Mouse (Mus musculus): Measurements from ENCODE around the gene Mgme1. TPM values are rescaled to one million over a fixed set of nuclear protein-coding genes. Genes with fewer than 3 reads are reported as not detected.

Gene Mgme1
- total RNA-seq, 2 experiments from 2014 or later, result 16.5 to 17.1 TPM

DNA sequence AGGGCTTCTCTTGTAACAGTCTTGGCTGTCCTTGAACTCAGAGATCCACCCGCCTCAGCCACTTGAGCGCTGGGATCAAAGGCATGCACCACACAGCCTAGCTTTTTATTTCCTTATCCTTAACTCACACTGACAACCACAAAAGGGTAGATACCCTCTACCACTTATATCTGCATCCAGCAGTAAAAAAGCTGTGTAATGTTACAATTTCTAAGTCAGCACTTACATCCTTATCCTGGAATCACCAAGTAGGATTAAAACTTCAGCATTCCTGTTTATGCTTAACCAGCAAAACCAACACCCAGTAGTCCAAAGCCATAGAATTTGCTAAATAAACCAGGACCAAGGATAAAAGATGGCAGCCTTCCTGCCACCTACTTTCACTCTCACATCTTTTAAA lies 7.6 kb upstream of the Mgme1 start:
- DNase-seq (ENCODE audit: low spot score in 2 of 2), result no peak

DNA sequence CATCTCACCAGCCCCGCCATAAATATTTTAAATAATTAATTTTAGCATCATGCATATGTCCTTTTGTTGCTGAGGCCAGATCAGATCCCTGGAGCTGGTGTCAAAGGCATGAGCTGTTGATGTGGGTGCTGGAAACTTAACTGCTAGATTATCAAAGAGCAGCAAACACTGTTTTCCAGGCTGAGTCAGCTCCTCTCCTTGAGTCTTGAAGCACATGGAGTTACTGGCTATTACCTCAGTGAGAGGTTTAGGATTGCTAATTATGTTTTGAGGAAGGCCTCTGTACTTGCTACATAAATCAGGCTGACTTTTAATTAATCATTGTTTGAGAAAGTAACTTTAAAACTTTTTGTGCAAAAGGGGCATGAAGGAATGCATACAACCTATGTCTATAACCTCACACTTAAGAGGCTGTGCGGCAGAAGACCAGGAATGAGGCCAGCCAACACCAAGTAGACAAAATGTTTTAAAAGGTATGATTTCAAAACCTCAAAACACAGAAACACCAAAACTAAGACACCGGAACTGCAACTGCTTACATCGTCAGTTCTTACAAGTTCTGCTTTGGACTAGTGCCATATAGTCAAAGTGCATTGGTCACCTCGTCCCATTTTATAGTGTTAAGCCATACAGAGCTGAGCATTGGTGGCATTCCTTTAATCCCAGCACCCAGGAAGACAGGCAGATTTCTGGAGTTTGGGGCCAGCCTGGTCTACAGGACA lies 5.9 kb upstream of the Mgme1 start:
- no peak for DNase-seq (ENCODE audit: low spot score in 2 of 2)

DNA sequence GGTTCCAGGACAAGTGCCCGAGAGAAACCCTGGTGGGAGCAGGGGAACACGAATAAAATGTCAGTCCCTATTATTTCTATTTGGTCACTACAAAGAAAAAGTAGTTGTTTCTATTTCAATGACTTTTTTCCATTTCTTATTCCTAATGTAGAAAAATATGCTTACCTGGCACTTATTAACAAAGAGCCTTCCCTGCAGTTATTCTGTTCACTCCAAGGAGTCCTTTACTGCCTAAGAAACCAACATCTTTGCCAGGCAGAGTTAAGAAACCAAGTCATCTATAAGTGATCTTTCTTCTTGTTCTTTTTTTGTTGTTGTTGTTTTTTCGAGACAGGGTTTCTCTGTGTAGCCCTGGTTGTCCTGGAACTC lies 5.4 kb upstream of the Mgme1 start:
- no peak for DNase-seq (ENCODE audit: low spot score in 2 of 2)

DNA sequence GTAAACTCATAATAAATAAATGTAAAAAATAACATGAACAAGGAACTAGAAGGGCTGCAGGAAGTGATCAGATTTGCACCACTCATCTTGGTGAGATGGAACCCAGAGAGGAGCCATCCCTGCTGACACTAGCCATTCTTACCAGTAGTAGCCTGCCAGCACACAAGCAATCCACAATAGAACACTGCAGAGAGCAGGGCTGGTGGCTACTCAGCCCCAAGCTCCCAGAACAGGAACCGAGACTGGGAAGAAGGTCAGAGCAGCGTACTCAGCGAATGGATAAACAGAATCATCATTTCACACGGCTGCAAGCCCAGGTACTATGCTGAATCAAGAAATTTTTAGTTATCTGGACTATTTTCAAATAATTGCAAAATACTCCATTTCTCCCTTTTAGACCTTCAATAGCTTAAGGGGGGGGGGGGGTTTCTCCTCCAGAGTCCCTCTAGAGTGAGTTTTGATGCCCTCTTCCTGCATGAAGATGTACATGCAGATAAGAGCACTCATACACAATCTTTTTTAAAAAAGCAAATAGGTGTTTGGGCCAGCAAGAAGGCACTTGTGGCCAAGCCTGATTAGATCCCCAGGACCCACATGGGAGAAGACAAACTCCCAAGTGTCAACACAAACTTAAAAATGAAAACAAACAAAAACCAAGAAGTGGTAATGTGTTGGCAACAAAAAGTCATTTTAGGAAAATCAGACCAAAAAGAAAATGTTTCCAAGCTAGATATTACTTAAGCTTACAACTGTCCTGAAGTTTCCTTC lies 4.4 kb upstream of the Mgme1 start:
- no peak for DNase-seq (ENCODE audit: low spot score in 2 of 2)

DNA sequence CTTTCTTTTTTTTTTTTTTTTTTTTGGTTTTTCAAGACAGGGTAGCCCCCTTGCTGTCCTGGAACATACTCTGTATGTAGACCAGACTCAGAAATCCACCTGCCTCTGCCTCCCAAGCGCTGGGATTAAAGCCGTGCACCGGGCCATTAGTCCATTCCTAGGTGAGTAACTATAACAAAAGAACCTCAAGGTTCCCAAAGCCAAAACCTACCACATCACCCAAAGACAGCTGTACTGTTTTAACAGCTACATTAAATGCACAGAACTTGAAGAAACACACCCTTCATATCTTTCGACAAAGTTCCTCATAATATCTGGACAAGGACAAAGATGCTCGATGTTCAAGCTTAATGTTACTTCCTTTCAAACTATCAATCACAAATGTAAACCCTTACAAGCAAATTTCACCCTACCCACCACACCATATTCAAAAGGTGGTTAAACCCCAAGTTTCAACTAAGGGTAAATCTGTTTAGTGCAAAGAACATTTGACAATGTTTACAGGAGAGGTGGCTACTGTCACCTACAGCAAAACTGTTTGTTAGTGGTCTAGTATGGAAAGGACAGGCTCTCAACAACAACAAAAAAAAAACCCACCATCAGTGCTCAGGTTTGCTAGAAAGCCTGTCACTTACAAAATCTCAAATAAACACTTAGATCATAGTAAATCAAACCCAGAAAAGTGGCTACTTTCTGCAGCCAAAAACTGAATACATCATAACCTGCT lies 3.3 kb upstream of the Mgme1 start:
- DNase-seq (ENCODE audit: low spot score in 2 of 2), result no peak

DNA sequence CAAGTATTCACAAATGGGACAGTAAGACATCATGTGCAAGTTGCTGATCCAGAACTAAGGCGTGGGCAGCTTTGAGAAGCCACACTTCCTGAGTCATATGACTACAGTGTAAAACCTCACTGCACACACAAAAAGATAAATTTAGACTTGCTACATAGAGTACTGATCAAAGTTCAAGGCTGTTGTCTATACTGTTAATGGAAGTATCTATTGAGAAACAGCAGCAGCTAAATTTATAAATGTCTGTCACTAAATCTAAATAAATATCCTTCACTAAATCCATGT lies 2.8 kb upstream of the Mgme1 start:
- DNase-seq (ENCODE audit: low spot score in 2 of 2), result no peak

DNA sequence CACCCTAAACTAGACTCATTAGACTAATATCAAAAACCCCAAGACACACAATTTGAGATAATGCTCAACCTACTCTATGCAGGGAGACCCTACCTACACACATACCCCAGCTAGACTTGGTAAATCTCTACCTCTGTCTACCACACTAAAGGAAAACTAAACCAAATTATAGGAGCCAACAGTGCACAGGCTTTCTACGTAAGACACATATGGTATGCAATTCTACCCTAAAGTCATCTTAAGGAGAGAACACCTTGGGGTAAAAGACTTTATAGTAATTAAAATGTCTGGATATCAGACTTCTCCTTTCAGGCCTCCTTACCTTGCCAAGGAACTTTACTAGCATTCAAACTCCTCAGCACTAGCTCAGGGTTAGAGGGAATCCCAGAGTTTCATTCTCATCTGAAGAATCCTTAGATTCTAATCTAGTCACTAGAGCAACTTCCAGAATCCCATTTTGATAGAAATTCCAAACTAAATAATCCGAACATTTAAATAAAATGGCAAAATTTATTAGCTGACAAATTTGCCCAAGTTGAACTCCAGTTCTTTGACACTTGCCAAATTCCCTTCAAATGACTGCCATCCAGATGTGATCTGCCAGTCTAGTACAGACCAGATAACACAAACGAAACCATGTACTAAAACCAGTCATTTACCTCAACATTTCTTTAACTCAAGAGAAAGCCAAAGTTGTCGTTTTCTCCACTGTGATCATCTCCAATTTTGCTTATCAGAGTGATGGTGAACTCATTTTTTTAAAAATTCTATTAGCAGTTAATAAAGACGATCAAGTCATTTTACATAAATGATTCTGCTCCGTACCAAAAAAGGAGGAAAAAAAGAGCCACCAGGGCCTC lies 1.8 kb upstream of the Mgme1 start:
- DNase-seq (ENCODE audit: low spot score in 2 of 2), result no peak

DNA sequence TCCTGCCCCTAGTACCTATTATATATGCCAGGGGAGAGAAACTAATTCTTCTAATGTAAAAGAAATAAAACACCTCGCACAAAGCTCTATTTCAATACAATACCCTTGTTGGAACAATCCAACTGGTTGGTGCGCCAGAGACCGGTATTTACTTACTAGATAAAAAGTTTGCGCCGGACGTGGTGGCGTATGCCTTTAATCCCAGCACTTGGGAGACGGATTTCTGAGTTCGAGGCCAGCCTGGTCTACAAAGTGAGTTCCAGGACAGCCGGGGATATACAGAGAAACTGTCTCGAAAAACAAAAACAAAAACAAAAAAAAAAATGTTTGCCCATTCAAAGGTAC lies 1.2 kb upstream of the Mgme1 start:
- no peak for DNase-seq (ENCODE audit: low spot score in 2 of 2)

DNA sequence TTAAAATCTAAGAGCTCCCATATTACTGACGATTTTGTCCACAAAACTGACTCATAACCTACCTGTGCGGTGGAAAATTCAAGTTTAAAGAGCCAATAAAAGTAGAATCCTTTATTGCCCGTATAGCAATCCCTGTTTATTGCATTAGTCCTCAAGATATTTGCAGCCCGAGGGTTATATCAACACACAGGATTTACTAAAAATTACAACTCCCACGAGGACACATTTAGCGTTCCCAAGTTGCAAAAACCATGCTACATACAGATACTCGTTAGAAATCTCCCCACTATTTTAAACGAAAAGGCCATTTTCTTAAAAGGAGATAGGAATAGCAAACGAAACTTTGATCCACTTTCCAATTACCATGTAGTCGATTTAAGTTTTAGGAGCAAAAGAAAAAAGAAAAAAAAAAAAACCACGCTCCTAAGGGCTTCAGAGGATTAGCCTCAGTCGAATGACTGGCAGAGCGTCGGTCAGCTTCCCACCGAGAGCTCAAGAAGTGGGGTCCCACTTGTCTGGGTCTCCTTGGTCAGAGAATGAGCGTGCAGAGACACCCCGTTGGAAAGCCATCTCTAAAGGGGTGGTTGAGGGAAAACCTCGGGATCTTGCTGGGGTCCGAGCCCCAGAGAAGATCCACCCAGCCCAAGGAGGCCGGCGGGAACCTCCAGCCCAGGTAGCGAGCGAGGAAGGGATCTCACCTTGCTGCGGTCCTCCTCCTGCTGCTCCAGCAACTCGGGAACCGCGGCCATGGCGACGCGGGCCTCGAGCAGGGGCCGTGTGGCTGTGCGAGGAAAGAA lies 586 bp upstream of the Mgme1 start:
- no peak for DNase-seq (ENCODE audit: low spot score in 2 of 2)

DNA sequence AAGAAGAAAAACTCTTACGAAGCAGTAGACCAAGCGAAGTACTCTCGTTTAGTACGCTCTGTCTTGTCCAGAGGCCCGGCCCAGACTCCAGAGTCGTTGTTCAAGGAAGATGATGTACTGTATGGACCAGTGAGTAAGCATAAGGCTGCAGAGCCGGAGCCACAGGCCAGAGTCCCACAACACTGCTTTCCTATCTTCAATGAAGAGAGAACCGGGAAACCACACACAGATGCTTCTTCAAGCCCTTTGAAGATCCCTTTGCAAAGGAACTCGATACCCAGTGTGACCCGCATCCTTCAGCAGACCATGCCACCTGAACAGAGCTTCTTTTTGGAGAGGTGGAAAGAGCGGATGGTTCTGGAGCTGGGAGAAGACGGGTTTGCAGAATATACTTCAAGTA lies 1.6 kb downstream of the Mgme1 start:
- no peak for DNase-seq (ENCODE audit: low spot score in 2 of 2)

DNA sequence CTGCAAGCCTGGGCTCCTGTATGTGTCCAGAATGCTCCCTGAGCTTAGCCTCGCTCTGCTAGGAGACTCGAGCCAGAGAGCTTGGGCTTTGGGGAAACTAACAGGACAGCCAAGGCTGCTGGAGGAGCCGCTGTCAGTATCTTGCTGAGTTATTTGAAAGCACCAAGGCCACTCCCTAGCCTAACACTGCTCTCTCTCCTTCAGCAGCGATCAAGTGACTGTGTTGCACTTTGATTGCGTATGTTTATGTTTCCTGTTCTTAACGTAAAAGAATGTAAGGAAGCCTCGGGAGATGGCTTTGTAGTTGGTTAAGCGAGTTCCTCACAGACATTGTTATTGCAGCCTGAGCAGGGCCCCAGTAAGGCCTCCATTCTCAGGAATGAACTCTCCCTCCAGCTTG lies 4.3 kb downstream of the Mgme1 start:
- DNase-seq (ENCODE audit: low spot score in 2 of 2), result peak in 1 of 2 experiments; percentile 17

DNA sequence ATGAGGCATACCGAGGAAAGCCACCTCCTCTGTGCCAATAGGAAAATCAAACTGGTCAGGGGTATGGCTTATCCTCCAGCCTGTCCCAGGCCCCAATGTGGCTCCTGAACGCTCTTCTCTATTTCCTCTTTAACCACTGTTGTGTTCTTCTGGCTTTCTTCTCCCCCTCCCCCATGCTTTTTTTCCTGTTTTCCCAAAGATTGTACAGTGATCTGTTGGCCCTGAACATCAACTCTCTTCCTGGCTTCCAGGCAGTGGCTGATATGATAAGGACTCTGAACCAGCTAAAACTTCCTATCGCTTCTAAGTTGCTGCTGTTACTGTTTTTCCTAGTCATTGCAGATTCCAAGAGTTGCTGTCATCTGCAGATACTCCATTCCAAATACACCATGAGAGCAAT lies 6.4 kb downstream of the Mgme1 start:
- DNase-seq (ENCODE audit: low spot score in 2 of 2), result no peak

DNA sequence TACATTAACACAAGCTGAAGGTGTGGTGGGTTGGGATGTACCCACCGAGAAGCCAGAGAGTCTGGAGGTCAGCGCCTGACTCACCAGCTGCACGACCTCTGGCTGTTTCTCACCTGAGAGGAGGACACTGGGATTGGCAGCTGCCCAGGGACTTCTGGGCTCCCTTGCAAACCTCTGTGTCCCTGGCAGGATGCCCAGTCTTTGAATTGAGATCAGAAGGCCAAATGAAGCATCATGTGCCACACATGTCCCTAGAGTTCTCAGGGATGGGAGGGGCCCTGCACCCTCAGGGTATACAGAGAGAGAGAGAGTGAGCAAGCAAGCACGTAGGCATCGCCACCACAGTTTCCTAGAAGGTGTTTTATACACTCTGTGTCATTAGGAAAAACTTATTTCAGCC lies 9.3 kb downstream of the Mgme1 start:
- peak; percentile 55 to 89 for DNase-seq (ENCODE audit: low spot score in 2 of 2)

DNA sequence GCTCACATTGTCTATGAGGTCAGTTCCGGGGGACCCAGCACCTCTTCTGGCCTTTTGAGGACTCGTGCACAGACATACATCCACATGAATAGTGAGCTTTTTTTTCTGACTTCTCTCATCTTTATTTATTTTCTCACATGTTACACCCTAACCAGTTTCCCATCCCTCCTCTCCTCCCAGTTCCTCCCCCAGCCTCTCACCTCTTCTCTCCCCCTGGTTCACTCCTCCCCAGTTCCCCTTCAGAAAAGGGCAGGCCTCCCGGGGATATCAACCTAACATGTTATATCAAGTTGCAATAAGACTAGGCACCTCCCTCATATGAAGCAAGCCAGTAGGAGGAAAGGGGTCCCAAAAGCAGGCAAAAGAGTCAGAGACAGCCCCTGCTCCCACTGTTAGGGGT lies 10.1 kb downstream of the Mgme1 start:
- DNase-seq (ENCODE audit: low spot score in 2 of 2), result no peak

DNA sequence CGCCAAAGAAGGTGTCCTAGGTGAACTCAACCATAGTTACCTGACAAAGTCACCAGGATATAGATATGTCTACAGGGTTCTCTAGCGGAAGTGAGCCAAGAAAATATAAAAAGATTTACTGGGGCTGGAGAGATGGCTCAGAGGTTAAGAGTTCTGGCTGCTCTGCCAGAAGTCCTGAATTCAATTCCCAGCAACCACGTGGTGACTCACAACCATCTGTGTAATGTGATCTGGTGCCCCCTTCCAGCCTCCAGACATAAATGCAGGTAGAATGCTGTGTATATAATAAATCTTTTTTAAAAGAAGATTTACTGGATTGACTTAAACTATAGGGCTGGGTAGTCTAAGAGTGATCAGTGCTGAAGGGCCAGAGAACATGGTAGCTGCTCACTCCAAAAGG lies 11.0 kb downstream of the Mgme1 start:
- DNase-seq (ENCODE audit: low spot score in 2 of 2), result no peak

DNA sequence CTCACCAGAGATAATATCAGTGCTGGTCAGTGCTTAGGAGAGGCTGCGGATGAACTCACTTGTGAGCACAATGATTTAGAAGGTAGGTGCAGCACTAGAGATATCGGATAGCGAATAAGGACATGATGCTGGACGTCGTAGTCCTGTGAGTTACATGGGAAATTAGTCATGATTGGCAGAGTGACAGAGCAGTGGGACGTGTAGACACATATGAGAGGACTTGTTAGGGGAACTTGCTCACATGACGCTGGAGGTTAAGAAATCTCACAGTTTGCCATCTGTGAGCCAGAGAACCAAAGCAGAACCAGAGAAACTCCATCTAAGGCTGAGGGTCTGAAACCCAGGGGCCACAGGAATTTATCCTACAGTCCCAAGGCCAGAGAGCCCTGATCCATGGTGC lies 19.9 kb downstream of the Mgme1 start:
- no peak for DNase-seq (ENCODE audit: low spot score in 2 of 2)

DNA sequence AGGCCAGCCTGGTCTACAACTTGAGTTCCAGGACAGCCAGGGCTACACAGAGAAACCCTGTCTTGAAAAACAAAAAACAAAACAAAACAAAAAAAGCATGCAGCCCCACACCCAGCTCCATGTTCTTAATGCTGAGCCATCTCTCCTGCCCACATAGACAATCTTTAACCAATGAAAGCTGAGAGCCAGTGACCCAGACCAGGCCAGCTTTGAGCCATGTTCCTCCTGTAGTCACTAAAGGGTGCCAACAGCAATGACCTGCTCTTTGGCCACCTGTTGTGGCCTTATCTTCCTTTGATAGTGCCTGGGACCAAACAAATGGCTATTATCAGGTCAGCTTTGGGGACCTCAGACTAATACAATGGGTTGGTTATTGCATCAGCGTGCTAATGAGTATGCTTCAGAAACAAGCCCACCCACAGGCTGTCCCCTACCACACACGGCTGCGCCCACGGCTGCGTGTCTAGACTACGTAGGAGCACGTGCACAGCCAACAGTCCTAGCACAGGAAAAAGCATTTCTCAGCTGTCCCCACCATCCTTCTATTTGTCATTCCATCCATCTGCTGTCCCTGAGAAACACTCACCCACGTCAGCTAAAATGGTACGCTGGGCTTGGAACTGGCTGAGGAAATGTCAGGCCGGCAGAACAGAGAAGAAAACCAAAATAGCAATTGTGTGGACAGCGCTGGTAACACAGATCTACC lies 21.3 kb downstream of the Mgme1 start:
- DNase-seq (ENCODE audit: low spot score in 2 of 2), result no peak

DNA sequence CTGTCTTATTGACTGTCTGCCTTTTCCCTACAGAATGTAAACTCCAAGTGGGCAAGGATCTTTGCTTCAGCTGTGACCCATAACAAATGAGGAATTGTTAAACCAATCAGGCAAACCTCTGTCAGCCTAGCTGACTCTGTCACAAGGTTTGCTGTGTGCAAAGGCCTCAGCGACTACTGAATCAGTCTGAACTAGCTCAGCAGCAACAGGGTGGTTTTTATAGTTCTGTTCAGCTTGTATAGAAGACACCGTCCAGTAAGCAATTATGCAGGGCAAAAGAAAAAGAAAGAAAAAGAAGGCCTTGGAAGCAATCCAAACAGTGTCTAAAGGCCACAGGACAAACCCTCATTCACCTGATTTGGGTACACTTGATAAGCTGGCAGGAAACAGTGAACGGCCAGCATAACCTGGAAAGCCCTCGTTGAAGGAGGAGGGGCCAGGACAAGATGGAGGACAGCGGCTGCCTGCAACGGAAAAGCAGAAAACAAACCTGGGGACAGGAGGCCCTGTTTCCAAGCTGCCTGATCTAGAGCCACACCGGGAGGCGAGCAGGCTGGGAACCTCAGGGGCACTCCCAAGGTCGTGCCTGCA lies 24.8 kb downstream of the Mgme1 start:
- no peak for DNase-seq (ENCODE audit: low spot score in 2 of 2)

DNA sequence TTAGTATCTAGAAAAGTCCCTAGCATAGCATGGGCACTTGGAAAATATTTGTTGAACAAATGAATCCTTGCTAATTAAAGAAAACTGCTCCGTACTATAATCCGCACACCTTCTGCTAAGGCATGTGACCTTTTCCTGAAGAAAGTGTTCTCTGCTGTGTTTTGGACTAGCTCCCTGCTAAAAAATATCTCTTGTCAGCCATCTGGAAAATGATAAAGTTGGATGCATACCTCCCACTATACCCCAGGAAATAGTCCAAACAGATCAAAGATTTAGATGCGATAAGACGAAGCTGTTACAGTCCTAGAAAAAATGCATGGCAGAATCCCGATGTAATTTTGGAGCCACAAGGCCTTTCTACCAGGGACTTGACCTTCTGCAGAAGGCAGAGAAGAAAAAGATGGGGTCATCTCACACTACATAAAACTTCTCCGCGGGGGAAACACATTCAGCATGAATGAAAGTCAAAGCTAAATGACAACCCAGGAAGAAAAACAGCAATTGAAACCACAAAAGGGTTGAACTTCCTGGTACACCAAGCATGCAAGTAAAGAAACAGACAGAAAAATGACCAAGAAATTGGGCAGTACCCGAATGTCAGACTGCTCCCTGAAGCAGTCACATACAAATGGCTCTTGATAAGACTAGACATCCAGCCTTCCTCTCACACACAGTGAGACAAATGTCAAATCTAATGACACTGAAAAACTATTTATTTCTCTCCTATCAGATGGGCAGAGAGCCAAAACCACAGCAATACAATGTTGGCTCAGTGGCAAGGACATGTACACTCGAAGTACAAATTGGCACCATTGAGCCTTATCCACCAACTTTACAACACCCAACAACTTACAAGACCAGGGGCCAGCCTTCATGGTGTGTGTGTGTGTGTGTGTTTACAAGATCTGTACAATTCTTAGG lies 29.5 kb downstream of the Mgme1 start:
- no peak for DNase-seq (ENCODE audit: low spot score in 2 of 2)
